Mouse (Mus musculus) lung, adult 2 months (tissue): ENCODE measurements at regions not wholly inside any gene's neighbourhood (a gene's known extent, or its start where the extent isn't known, plus 50 kb on each side); places are given as distances from the start of the nearest gene placed in this dataset.

ENCODE experiments used
- CTCF ChIP-seq: fragments of 200-500 bp; IDR thresholded peaks from 2 replicates; pipeline ENCODE4 v1.5.1; 2011; ENCODE audit warnings: mild to moderate bottlenecking, low read length, control low read depth; ENCODE audit not compliant: insufficient read depth
- POLR2A ChIP-seq: fragments of 200-500 bp; IDR thresholded peaks from 2 replicates; pipeline ENCODE4 v1.6.1; 2011; ENCODE audit warnings: low read depth, mild to moderate bottlenecking, control low read depth, low read length, borderline replicate concordance; ENCODE audit errors: extremely low read depth

DNA sequence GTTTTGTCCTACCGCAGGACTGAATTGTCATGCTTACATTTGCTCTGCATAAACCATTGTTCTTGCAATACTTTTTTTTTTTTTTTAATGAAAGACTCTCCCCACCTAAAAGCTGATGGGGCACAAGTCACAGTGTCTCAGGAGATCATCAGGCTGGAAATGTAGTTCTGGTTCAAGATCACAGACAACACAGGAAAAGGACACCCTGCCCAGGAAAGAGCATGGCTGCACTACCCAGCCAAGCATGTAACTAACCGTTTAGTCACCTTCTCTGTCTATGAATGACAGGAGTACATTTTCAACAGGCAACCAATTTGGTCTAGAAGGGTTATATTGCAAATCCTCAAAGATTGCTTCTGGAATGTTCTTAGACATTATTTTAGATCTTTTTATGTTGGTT lies 144.6 kb upstream of the Gk2 start:
- TF ChIP-seq CTCF = no peak
- no peak for TF ChIP-seq POLR2A
